Mouse (Mus musculus) kidney, adult 2 months (tissue): ENCODE results near the gene Paqr5.

Source experiments
- CTCF ChIP-seq: fragments of 200-500 bp; conservative IDR thresholded peaks from 2 replicates; pipeline ENCODE4 v1.5.1; 2011; ENCODE audit warnings: low read depth, mild to moderate bottlenecking, control low read depth, low read length, moderate library complexity, mixed read lengths; ENCODE audit not compliant: insufficient read depth, insufficient read length
- POLR2A ChIP-seq: fragments of 200-500 bp; IDR thresholded peaks from one replicate; pipeline ENCODE4 v1.6.1; 2011; ENCODE audit warnings: low read depth, low read length, control low read depth

GRCm38 (mm10) chr9:62018229-62019093, 8.2 kb downstream of the Paqr5 start:
- TF ChIP-seq CTCF, result no peak
- TF ChIP-seq POLR2A, result no peak
